Mouse (Mus musculus) embryonic facial prominence, embryonic 15.5 days (tissue): ENCODE data around the gene Rpl3. TPM values are rescaled to one million over a fixed set of nuclear protein-coding genes. Genes with fewer than 3 reads are reported as not detected.

Source experiments
- ATAC-seq: fragments of 200-750 bp; cut with Nextera tagmentation; 2 replicates; pipeline ENCODE4 v1.8.0; 2017; ENCODE audit warnings: low read depth, moderate TSS enrichment; ENCODE audit not compliant: insufficient number of reproducible peaks, low FRiP score, low TSS enrichment
- H3K27ac ChIP-seq: fragments of 300-500 bp; sonication (generic); replicated peaks from 2 replicates; pipeline ENCODE4 v1.5.1; 2015; ENCODE audit warnings: mild to moderate bottlenecking, inconsistent platforms
- H3K27me3 ChIP-seq: fragments of 300-500 bp; sonication (generic); 2 replicates; pipeline ENCODE4 v1.6.1; 2015; ENCODE audit warnings: inconsistent platforms
- H3K36me3 ChIP-seq: fragments of 300-500 bp; sonication (generic); 2 replicates; pipeline ENCODE4 v1.6.1; 2015; ENCODE audit warnings: mild to moderate bottlenecking, inconsistent platforms
- H3K4me1 ChIP-seq: fragments of 300-500 bp; sonication (generic); 2 replicates; pipeline ENCODE4 v1.6.1; 2015; ENCODE audit warnings: inconsistent platforms
- H3K4me2 ChIP-seq: fragments of 300-500 bp; sonication (generic); replicated peaks from 2 replicates; pipeline ENCODE4 v1.6.1; 2015; ENCODE audit warnings: mild to moderate bottlenecking, inconsistent platforms
- H3K4me3 ChIP-seq: fragments of 300-500 bp; sonication (generic); replicated peaks from 2 replicates; pipeline ENCODE4 v1.5.1; 2015; ENCODE audit warnings: mild to moderate bottlenecking, inconsistent platforms
- H3K9ac ChIP-seq: fragments of 300-500 bp; sonication (generic); 2 replicates; pipeline ENCODE4 v1.6.1; 2015; ENCODE audit warnings: inconsistent platforms
- H3K9me3 ChIP-seq: fragments of 300-500 bp; sonication (generic); replicated peaks from 2 replicates; pipeline ENCODE4 v1.6.1; 2016; ENCODE audit warnings: inconsistent platforms
- WGBS: fragments of 180-500 bp; shearing (Covaris S2); methylation state at CpG from one replicate; pipeline ENCODE4 v1.1.7; 2015; 5-methylcytosine and 5-hydroxymethylcytosine counted together
- polyA plus RNA-seq: library from polyadenylated mRNA; unstranded; fragments of >200 nt; fragmentation: Nextera tagmentation; extraction: Ambion mirVana; gene quantifications from 2 replicates; pipeline ENCODE4 v1.2.1, GENCODE M21; 2015

Gene Rpl3
- polyA plus RNA-seq, 1 experiment from 2014 or later = 1,072 TPM

DNA sequence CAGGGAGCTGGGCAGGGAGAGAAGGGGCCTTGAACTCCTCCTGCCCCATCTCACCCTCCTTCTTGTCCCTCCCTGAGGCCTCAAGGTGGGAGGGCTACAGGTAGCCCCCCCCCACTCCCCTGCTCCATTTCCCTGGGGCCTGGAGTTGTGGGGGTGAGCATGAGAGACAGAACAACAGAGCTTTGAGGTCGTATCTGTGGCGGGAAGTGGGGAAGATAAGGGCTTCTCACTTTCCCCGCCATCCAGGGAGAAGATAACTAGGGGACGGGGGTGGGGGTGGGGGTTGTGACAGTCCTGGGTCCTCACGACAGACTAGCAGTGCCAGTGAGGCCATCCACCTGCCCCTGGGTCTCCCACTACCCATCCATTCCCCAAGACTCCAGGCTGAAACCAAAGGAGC is 43.7 kb downstream of the Rpl3 start:
- Histone ChIP-seq H3K4me2 (no peak overlapping the region), H3K27ac (no peak overlapping the region), H3K36me3 (no peaks in the 10 kb centered on the region), H3K4me1 (no peaks in the 10 kb centered on the region), H3K27me3 (no peaks in the 10 kb centered on the region), H3K4me3 (no peak overlapping the region), H3K9ac (no peak overlapping the region), H3K9me3 (0 out of 2 replicates have a peak, but pooled peaks cover 3% of the 10 kb centered on the region)
- no peak for ATAC-seq
- 45% methylated on average over 5 of the region's 5 CpGs for WGBS

DNA sequence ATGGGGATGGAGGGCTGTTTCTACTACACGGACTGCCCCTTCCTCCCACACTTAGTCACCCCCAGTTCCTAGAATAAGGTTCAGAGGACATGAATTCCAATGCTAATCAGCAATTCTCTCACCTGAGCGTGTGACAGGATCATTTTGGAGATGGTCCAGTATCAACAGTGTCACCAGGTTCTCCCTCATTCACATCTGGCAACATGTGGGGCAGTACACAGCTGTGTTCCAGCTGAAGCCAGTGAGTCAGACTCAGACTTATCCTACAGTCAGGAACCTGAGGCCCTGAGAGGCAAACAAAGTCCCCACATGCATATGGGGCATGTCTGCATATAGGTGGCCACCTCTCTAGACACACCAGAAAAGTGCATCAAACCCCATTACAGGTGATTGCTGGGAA is 44.4 kb downstream of the Rpl3 start:
- 0 out of 2 replicates have a peak, but pooled peaks cover 3% of the 10 kb centered on the region for H3K9me3 ChIP-seq
- no peaks in the 10 kb centered on the region for H3K27me3 ChIP-seq
- no peak overlapping the region for H3K4me3 ChIP-seq
- WGBS = 65% methylated on average over 2 of the region's 2 CpGs
- H3K9ac ChIP-seq = no peak overlapping the region
- no peak overlapping the region for H3K27ac ChIP-seq
- no peaks in the 10 kb centered on the region for H3K4me1 ChIP-seq
- no peaks in the 10 kb centered on the region for H3K36me3 ChIP-seq
- ATAC-seq = no peak
- no peak overlapping the region for H3K4me2 ChIP-seq

DNA sequence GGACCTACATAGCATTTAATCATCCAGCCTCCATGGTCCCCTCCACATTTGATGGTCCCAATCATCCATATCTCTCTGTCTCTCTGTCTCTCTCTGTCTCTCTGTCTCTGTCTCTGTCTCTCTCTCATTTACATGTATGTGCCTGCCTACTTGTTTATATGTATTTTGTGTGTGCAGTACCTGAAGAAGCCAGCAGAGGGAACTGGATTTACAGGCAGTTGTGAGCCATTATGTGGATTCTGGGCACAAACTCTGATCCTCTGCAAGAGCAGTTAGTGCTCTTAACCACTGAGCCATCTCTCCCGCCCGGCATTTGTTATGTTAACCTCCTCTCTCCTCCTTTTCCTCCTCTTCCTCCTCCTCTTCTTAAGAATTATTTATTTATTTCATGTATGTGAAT is 45.9 kb downstream of the Rpl3 start:
- no peak for ATAC-seq
- Histone ChIP-seq H3K27ac (no peak overlapping the region), H3K27me3 (no peaks in the 10 kb centered on the region), H3K4me3 (no peak overlapping the region), H3K4me2 (no peak overlapping the region), H3K4me1 (no peaks in the 10 kb centered on the region), H3K36me3 (no peaks in the 10 kb centered on the region), H3K9ac (no peak overlapping the region), H3K9me3 (0 out of 2 replicates have a peak, but pooled peaks cover 3% of the 10 kb centered on the region)
- WGBS = 93% methylated on average over 2 of the region's 2 CpGs

GRCm38 (mm10) chr15:80044249-80044648 is 47.4 kb downstream of the Rpl3 start:
- Histone ChIP-seq H3K4me1 (no peaks in the 10 kb centered on the region), H3K9me3 (0 out of 2 replicates have a peak, but pooled peaks cover 3% of the 10 kb centered on the region), H3K4me3 (no peak overlapping the region), H3K9ac (no peak overlapping the region), H3K27ac (no peak overlapping the region), H3K36me3 (no peaks in the 10 kb centered on the region), H3K4me2 (no peak overlapping the region), H3K27me3 (no peaks in the 10 kb centered on the region)
- no peak for ATAC-seq
- WGBS = 88% methylated on average over 10 of the region's 10 CpGs

- Histone ChIP-seq H3K9ac (no peak overlapping the region), H3K4me2 (no peak overlapping the region), H3K4me1 (no peaks in the 10 kb centered on the region), H3K27me3 (no peaks in the 10 kb centered on the region), H3K9me3 (peaks cover 9% of the 10 kb centered on the region; the same call in 1 of the 2 replicates), H3K36me3 (no peaks in the 10 kb centered on the region), H3K4me3 (no peak overlapping the region), H3K27ac (no peak overlapping the region)
- 71% methylated on average over 4 of the region's 4 CpGs for WGBS
- no peak for ATAC-seq
Measured at GRCm38 (mm10) chr15:80042152-80042551, 49.5 kb downstream of the Rpl3 start.

GRCm38 (mm10) chr15:80038110-80038391 is 53.6 kb downstream of the Rpl3 start:
- peaks cover 5% of the 10 kb centered on the region; the same call in 1 of the 2 replicates for H3K9me3 ChIP-seq
- H3K27me3 ChIP-seq = no peaks in the 10 kb centered on the region
- no peak overlapping the region for H3K27ac ChIP-seq
- WGBS = 93% methylated on average over 2 of the region's 2 CpGs
- H3K4me2 ChIP-seq = no peak overlapping the region
- no peaks in the 10 kb centered on the region for H3K4me1 ChIP-seq
- H3K9ac ChIP-seq = no peak overlapping the region
- H3K36me3 ChIP-seq = no peaks in the 10 kb centered on the region
- ATAC-seq = no peak
- no peak overlapping the region for H3K4me3 ChIP-seq

- no peaks in the 10 kb centered on the region for H3K4me1 ChIP-seq
- H3K36me3 ChIP-seq = no peaks in the 10 kb centered on the region
- H3K9me3 ChIP-seq = peaks cover 5% of the 10 kb centered on the region; the same call in 1 of the 2 replicates
- H3K9ac ChIP-seq = no peak overlapping the region
- H3K4me2 ChIP-seq = no peak overlapping the region
- H3K27ac ChIP-seq = no peak overlapping the region
- no peaks in the 10 kb centered on the region for H3K27me3 ChIP-seq
- WGBS = 77% methylated on average over 11 of the region's 11 CpGs
- H3K4me3 ChIP-seq = no peak overlapping the region
- no peak for ATAC-seq
Measured at GRCm38 (mm10) chr15:80037255-80038109, 54.2 kb downstream of the Rpl3 start.

- no peak for ATAC-seq
- no peaks in the 10 kb centered on the region for H3K4me1 ChIP-seq
- peaks cover 5% of the 10 kb centered on the region; the same call in 1 of the 2 replicates for H3K9me3 ChIP-seq
- H3K4me3 ChIP-seq = no peak overlapping the region
- H3K4me2 ChIP-seq = no peak overlapping the region
- H3K27ac ChIP-seq = no peak overlapping the region
- H3K36me3 ChIP-seq = no peaks in the 10 kb centered on the region
- H3K27me3 ChIP-seq = no peaks in the 10 kb centered on the region
- no peak overlapping the region for H3K9ac ChIP-seq
- WGBS = 82% methylated on average over 6 of the region's 6 CpGs
Measured at GRCm38 (mm10) chr15:80035341-80035885, 56.3 kb downstream of the Rpl3 start.

DNA sequence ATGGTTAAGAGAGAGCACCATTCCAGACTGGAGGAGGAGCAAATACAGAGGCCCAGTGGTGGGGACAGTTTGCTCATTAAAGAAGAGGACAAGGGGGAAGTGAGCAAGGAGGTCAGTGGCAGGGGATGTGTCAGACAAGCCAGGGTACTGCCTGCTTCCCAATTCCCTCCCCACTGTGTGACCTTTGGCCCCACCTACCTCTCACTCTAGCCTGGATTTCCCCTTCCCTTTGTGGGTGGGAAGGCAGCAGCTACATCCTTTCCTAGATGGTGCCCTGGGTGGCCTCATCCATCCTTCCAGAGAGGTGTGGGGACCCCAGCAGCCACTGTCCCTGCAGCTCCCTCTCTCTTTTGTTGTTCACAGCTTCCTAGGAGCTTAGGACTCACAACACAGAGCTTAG is 56.8 kb downstream of the Rpl3 start:
- Histone ChIP-seq H3K36me3 (no peaks in the 10 kb centered on the region), H3K27ac (no peak overlapping the region), H3K9ac (no peak overlapping the region), H3K4me3 (no peak overlapping the region), H3K4me2 (no peak overlapping the region), H3K27me3 (no peaks in the 10 kb centered on the region), H3K4me1 (no peaks in the 10 kb centered on the region), H3K9me3 (peaks cover 5% of the 10 kb centered on the region; the same call in 1 of the 2 replicates)
- no peak for ATAC-seq

GRCm38 (mm10) chr15:80034366-80034765 is 57.3 kb downstream of the Rpl3 start:
- Histone ChIP-seq H3K9me3 (peaks cover 5% of the 10 kb centered on the region; the same call in 1 of the 2 replicates), H3K27ac (no peak overlapping the region), H3K36me3 (no peaks in the 10 kb centered on the region), H3K4me1 (no peaks in the 10 kb centered on the region), H3K4me2 (no peak overlapping the region), H3K4me3 (no peak overlapping the region), H3K9ac (no peak overlapping the region), H3K27me3 (no peaks in the 10 kb centered on the region)
- ATAC-seq = no peak
- WGBS = 62% methylated on average over 7 of the region's 7 CpGs

DNA sequence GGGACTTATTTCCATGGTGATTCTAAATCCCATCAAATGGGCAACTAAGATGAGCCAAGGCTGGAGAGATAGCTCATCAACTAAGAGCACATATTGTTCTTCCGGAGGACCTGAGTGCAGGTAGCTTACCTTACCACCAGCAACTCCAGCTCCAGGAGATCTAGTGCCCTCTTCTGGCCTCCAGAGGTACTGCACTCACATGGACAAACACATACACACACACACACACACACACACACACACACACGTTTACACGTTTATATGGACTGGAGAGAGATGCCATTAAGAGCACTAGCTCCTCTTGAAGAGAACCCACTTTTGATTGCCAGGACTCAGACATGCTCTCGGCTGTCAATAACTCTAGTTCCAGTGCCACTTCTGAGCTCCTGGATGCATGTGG is 60.5 kb downstream of the Rpl3 start:
- Histone ChIP-seq H3K36me3 (no peaks in the 10 kb centered on the region), H3K4me2 (no peak overlapping the region), H3K9ac (no peak overlapping the region), H3K4me3 (no peak overlapping the region), H3K4me1 (peaks cover 10% of the 10 kb centered on the region), H3K27ac (no peak overlapping the region), H3K27me3 (no peaks in the 10 kb centered on the region), H3K9me3 (no peaks in the 10 kb centered on the region)
- no peak for ATAC-seq
- WGBS = 89% methylated on average over 4 of the region's 4 CpGs

- WGBS = 84% methylated on average over 10 of the region's 10 CpGs
Measured at GRCm38 (mm10) chr15:80030399-80030798, 61.3 kb downstream of the Rpl3 start.

More at GRCm38 (mm10) chr15:80030399-80030798, 61.3 kb downstream of the Rpl3 start:
- no peak for ATAC-seq
- H3K9me3 ChIP-seq = no peaks in the 10 kb centered on the region
- H3K9ac ChIP-seq = no peak overlapping the region
- no peaks in the 10 kb centered on the region for H3K27me3 ChIP-seq
- H3K4me1 ChIP-seq = peaks cover 14% of the 10 kb centered on the region
- H3K27ac ChIP-seq = no peak overlapping the region
- no peak overlapping the region for H3K4me2 ChIP-seq
- no peak overlapping the region for H3K4me3 ChIP-seq
- H3K36me3 ChIP-seq = no peaks in the 10 kb centered on the region
